24 mouse cellular contexts compared by ENCODE assay signal in the genomic region with DNA sequence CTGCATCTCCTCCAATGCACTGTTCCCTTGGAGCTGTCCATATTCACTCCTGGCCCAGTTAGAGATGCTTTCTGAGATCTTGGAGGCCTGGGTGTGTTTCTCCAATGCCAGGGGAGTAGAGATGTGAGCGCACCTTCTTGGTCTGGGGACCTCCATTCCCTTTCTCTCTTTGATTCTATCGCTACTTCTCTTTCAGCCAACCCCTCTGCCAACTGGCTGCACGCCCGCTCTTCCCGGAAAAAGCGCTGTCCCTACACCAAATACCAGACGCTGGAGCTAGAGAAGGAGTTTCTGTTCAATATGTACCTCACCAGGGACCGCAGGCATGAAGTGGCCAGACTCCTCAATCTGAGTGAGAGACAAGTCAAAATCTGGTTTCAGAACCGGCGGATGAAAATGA. TPM values are rescaled to one million over a fixed set of nuclear protein-coding genes. Genes with fewer than 3 reads are reported as not detected.
A peak's percentile ranks its signal among the peaks of the same experiment; 100 is the strongest.
DNase-seq lines count a peak whose midpoint lies in the region; ATAC-seq and TF ChIP-seq lines count a peak whose summit lies in the region.
"Had no signal": no experiment of that assay in that cellular context is flagged by ENCODE, and none has a peak within 500 bp of the region (broad histone marks: within the 10 kb centered on the region; RNA-seq: fewer than 3 reads in every experiment).

No protein-coding gene starts in this region.

- H3K4me1 ChIP-seq in kidney, adult 2 months (ENCODE audit: control insufficient read depth, insufficient read depth, low read length) = peaks cover 26% of the 10 kb centered on the region; the same call in 1 of the 2 replicates
- H3K4me1 ChIP-seq in kidney, postnatal 0 days (replicated peaks; ENCODE audit: insufficient read depth, low read length) = peaks cover 25% of the 10 kb centered on the region
- H3K4me1 ChIP-seq in neural tube, embryonic 15.5 days = peaks cover 96% of the 10 kb centered on the region
- H3K4me1 ChIP-seq in forebrain, embryonic 16.5 days (replicated peaks; ENCODE audit: control insufficient read depth, insufficient read depth, low read length) = peaks cover 4% of the 10 kb centered on the region

- H3K27ac ChIP-seq in kidney, adult 2 months (ENCODE audit: insufficient read depth, low read depth, low read length) = 0 out of 2 replicates have a peak overlapping the region, but pooled peaks have one; percentile 40
- H3K27ac ChIP-seq in kidney, postnatal 0 days = no peak overlapping the region
- H3K27ac ChIP-seq in neural tube, embryonic 15.5 days (replicated peaks) = peak overlapping the region; percentile 99
- H3K27ac ChIP-seq in forebrain, embryonic 16.5 days (ENCODE audit: low read length) = no peak overlapping the region
- H3K27ac ChIP-seq: embryonic facial prominence, embryonic 15.5 days; forebrain, embryonic 10.5 days; heart, embryonic 13.5 days had no signal

- 54% methylated on average over 10 of the region's 10 CpGs for WGBS in kidney, adult 2 months
- WGBS in kidney, postnatal 0 days = 40% methylated on average over 10 of the region's 10 CpGs
- WGBS in neural tube, embryonic 15.5 days = 23% methylated on average over 10 of the region's 10 CpGs
- 2% methylated on average over 10 of the region's 10 CpGs for WGBS in forebrain, embryonic 16.5 days

- no peak for TF ChIP-seq CTCF in kidney, adult 2 months (conservative IDR thresholded peaks at IDR 0.05; ENCODE audit: insufficient read depth, insufficient read length, low read depth, low read length)
- no peak for TF ChIP-seq CTCF in kidney, postnatal 0 days (IDR thresholded peaks at IDR 0.05; ENCODE audit: low read depth)

- no peaks in the 10 kb centered on the region for H3K27me3 ChIP-seq in kidney, adult 2 months (replicated peaks; ENCODE audit: control insufficient read depth, insufficient read depth, low read length)
- no peaks in the 10 kb centered on the region for H3K27me3 ChIP-seq in kidney, postnatal 0 days (ENCODE audit: insufficient read depth, low read length)
- H3K27me3 ChIP-seq in neural tube, embryonic 15.5 days (replicated peaks) = no peaks in the 10 kb centered on the region
- H3K27me3 ChIP-seq in forebrain, embryonic 16.5 days (replicated peaks; ENCODE audit: control insufficient read depth, insufficient read depth, low read length) = peaks cover 98% of the 10 kb centered on the region

- DNase-seq in adrenal gland, adult 2 months = peak; percentile 59
- no peak for DNase-seq in adrenal gland, postnatal 25 days
- DNase-seq in kidney, adult 2 months = no peak
- no peak for DNase-seq in kidney, adult 8-10 months
- no peak for DNase-seq in kidney, postnatal 0 days (ENCODE audit: low spot score)
- DNase-seq in kidney, adult 9 months = no peak
- DNase-seq: B cell, adult 2 months; cerebellum, adult 11 months; cerebellum, adult 8-10 months; cerebellum, postnatal 14 days; embryo, embryonic 11 days; gastrocnemius, postnatal 36 days; heart, adult 11 months; heart, postnatal 36 days had no signal

- H3K9ac ChIP-seq in kidney, postnatal 0 days (ENCODE audit: low read depth, low read length) = no peak overlapping the region
- peak overlapping the region; percentile 96 for H3K9ac ChIP-seq in neural tube, embryonic 15.5 days (replicated peaks)
- H3K9ac ChIP-seq in forebrain, embryonic 16.5 days (replicated peaks; ENCODE audit: low read depth, low read length) = no peak overlapping the region
- H3K9ac ChIP-seq: embryonic facial prominence, embryonic 15.5 days; heart, embryonic 13.5 days had no signal

- TF ChIP-seq POLR2A in kidney, adult 2 months (IDR thresholded peaks at IDR 0.05; ENCODE audit: low read depth, low read length) = no peak

- ATAC-seq in kidney, postnatal 0 days (replicated peaks; ENCODE audit: low FRiP score, low read depth) = no peak
- ATAC-seq in neural tube, embryonic 15.5 days (ENCODE audit: low FRiP score) = no peak
- ATAC-seq in forebrain, embryonic 16.5 days = no peak
- ATAC-seq: forebrain, embryonic 14.5 days had no signal

- H3K36me3 ChIP-seq in kidney, adult 2 months (ENCODE audit: control insufficient read depth, insufficient read depth, low read length) = no peaks in the 10 kb centered on the region
- no peaks in the 10 kb centered on the region for H3K36me3 ChIP-seq in kidney, postnatal 0 days (ENCODE audit: insufficient read depth, low read length)
- no peaks in the 10 kb centered on the region for H3K36me3 ChIP-seq in neural tube, embryonic 15.5 days
- H3K36me3 ChIP-seq in forebrain, embryonic 16.5 days (ENCODE audit: control insufficient read depth, insufficient read depth) = no peaks in the 10 kb centered on the region
- H3K36me3 ChIP-seq: embryonic facial prominence, embryonic 15.5 days; forebrain, embryonic 10.5 days; heart, embryonic 13.5 days had no signal

- no peaks in the 10 kb centered on the region for H3K9me3 ChIP-seq in kidney, postnatal 0 days (replicated peaks; ENCODE audit: low read length)
- H3K9me3 ChIP-seq in neural tube, embryonic 15.5 days (replicated peaks) = no peaks in the 10 kb centered on the region
- no peaks in the 10 kb centered on the region for H3K9me3 ChIP-seq in forebrain, embryonic 16.5 days (ENCODE audit: control insufficient read depth, low read length)
- H3K9me3 ChIP-seq: embryonic facial prominence, embryonic 15.5 days; forebrain, embryonic 10.5 days; heart, embryonic 13.5 days had no signal

- H3K4me2 ChIP-seq in kidney, postnatal 0 days (ENCODE audit: low read length) = peak overlapping the region; percentile 66; the same call in 1 of the 2 replicates
- H3K4me2 ChIP-seq in neural tube, embryonic 15.5 days = peak overlapping the region; percentile 87
- H3K4me2 ChIP-seq in forebrain, embryonic 16.5 days (ENCODE audit: low read length) = no peak overlapping the region
- H3K4me2 ChIP-seq: embryonic facial prominence, embryonic 15.5 days; heart, embryonic 13.5 days had no signal

- no peak overlapping the region for H3K4me3 ChIP-seq in kidney, adult 2 months (ENCODE audit: insufficient read depth, low read depth, low read length)
- no peak overlapping the region for H3K4me3 ChIP-seq in kidney, postnatal 0 days (replicated peaks; ENCODE audit: low read depth, low read length)
- H3K4me3 ChIP-seq in neural tube, embryonic 15.5 days (replicated peaks) = peak overlapping the region; percentile 59
- no peak overlapping the region for H3K4me3 ChIP-seq in forebrain, embryonic 16.5 days (replicated peaks; ENCODE audit: low read length)
- H3K4me3 ChIP-seq: embryonic facial prominence, embryonic 15.5 days; erythroblast, embryonic 14.5 days; forebrain, embryonic 10.5 days; heart, embryonic 13.5 days had no signal

RNA-seq across cellular contexts. Expression of gene Hoxb9, which starts 3.2 kb away (rescaled TPM):
- total RNA-seq in adrenal gland, adult 2 months (2021) = 100 to 1,000 TPM; 183 to 377 TPM
- 156 and 180 TPM in 2 replicates for polyA plus RNA-seq in adrenal gland, adult 2 months (2012; rRNA removed)
- 202 and 263 TPM in 2 replicates for total RNA-seq in adrenal gland, postnatal 25 days (2021)
- polyA plus RNA-seq in kidney, adult 2 months (2012; rRNA removed) = 27.8 and 29.6 TPM in 2 replicates
- polyA plus RNA-seq in kidney, postnatal 0 days (2015; fragmentation: Nextera tagmentation; extraction: Ambion mirVana) = 22.6 and 23.1 TPM in 2 replicates
- polyA plus RNA-seq in neural tube, embryonic 15.5 days (2015; fragmentation: Nextera tagmentation; extraction: Ambion mirVana) = 55.7 and 57.5 TPM in 2 replicates
- not detected in 2 replicates for polyA plus RNA-seq in forebrain, embryonic 16.5 days (2015; fragmentation: Nextera tagmentation; extraction: Ambion mirVana)
- total RNA-seq: common myeloid progenitor, adult 5-6 weeks; heart, postnatal 36 days; MEL had no signal
- polyA plus RNA-seq: embryonic facial prominence, embryonic 15.5 days; erythroblast, embryonic 14.5 days; forebrain, embryonic 10.5 days; forebrain, embryonic 14.5 days; heart, embryonic 13.5 days; heart, postnatal 0 days had no signal

RNA-seq across cellular contexts. Expression of gene Hoxb8, which starts 7.3 kb away (rescaled TPM):
- total RNA-seq in adrenal gland, adult 2 months (2021) = 10 to 100 TPM; 67.3 to 93.9 TPM
- 357 and 428 TPM in 2 replicates for polyA plus RNA-seq in adrenal gland, adult 2 months (2012; rRNA removed)
- total RNA-seq in adrenal gland, postnatal 25 days (2021) = 84.9 and 94.6 TPM in 2 replicates
- polyA plus RNA-seq in kidney, adult 2 months (2012; rRNA removed) = 51.7 and 69.9 TPM in 2 replicates
- polyA plus RNA-seq in kidney, postnatal 0 days (2015; fragmentation: Nextera tagmentation; extraction: Ambion mirVana) = 8.7 and 12.2 TPM in 2 replicates
- 63.1 and 71.8 TPM in 2 replicates for polyA plus RNA-seq in neural tube, embryonic 15.5 days (2015; fragmentation: Nextera tagmentation; extraction: Ambion mirVana)
- polyA plus RNA-seq in forebrain, embryonic 16.5 days (2015; fragmentation: Nextera tagmentation; extraction: Ambion mirVana) = not detected in 2 replicates
- total RNA-seq: common myeloid progenitor, adult 5-6 weeks; heart, postnatal 36 days; MEL had no signal
- polyA plus RNA-seq: embryonic facial prominence, embryonic 15.5 days; erythroblast, embryonic 14.5 days; forebrain, embryonic 10.5 days; forebrain, embryonic 14.5 days; heart, embryonic 13.5 days; heart, postnatal 0 days had no signal

RNA-seq across cellular contexts. Expression of gene Hoxb7, which starts 12.0 kb away (rescaled TPM):
- 10 to 100 TPM; 46.4 to 46.7 TPM for total RNA-seq in adrenal gland, adult 2 months (2021)
- polyA plus RNA-seq in adrenal gland, adult 2 months (2012; rRNA removed) = 48.8 and 55.9 TPM in 2 replicates
- 54.7 and 58.6 TPM in 2 replicates for total RNA-seq in adrenal gland, postnatal 25 days (2021)
- 15.5 and 16.5 TPM in 2 replicates for polyA plus RNA-seq in kidney, adult 2 months (2012; rRNA removed)
- polyA plus RNA-seq in kidney, postnatal 0 days (2015; fragmentation: Nextera tagmentation; extraction: Ambion mirVana) = 56.1 and 58.9 TPM in 2 replicates
- 101 and 115 TPM in 2 replicates for polyA plus RNA-seq in neural tube, embryonic 15.5 days (2015; fragmentation: Nextera tagmentation; extraction: Ambion mirVana)
- polyA plus RNA-seq in forebrain, embryonic 16.5 days (2015; fragmentation: Nextera tagmentation; extraction: Ambion mirVana) = not detected in 2 replicates
- total RNA-seq: common myeloid progenitor, adult 5-6 weeks; heart, postnatal 36 days; MEL had no signal
- polyA plus RNA-seq: embryonic facial prominence, embryonic 15.5 days; erythroblast, embryonic 14.5 days; forebrain, embryonic 10.5 days; forebrain, embryonic 14.5 days had no signal

RNA-seq across cellular contexts. Expression of gene Hoxb6, which starts 17.8 kb away (rescaled TPM):
- total RNA-seq in adrenal gland, adult 2 months (2021) = 10 to 100 TPM; 33.0 to 72.2 TPM
- polyA plus RNA-seq in adrenal gland, adult 2 months (2012; rRNA removed) = 201 and 210 TPM in 2 replicates
- total RNA-seq in adrenal gland, postnatal 25 days (2021) = 74.4 and 78.8 TPM in 2 replicates
- polyA plus RNA-seq in kidney, adult 2 months (2012; rRNA removed) = 62.7 and 67.9 TPM in 2 replicates
- 45.0 and 47.8 TPM in 2 replicates for polyA plus RNA-seq in kidney, postnatal 0 days (2015; fragmentation: Nextera tagmentation; extraction: Ambion mirVana)
- 109 and 135 TPM in 2 replicates for polyA plus RNA-seq in neural tube, embryonic 15.5 days (2015; fragmentation: Nextera tagmentation; extraction: Ambion mirVana)
- not detected in 2 replicates for polyA plus RNA-seq in forebrain, embryonic 16.5 days (2015; fragmentation: Nextera tagmentation; extraction: Ambion mirVana)
- total RNA-seq: common myeloid progenitor, adult 5-6 weeks; heart, postnatal 36 days; MEL had no signal
- polyA plus RNA-seq: embryonic facial prominence, embryonic 15.5 days; erythroblast, embryonic 14.5 days; forebrain, embryonic 10.5 days; forebrain, embryonic 14.5 days; heart, postnatal 0 days had no signal

RNA-seq across cellular contexts. Expression of gene Hoxb5, which starts 28.7 kb away (rescaled TPM):
- 10 to 100 TPM; 15.2 to 31.6 TPM for total RNA-seq in adrenal gland, adult 2 months (2021)
- polyA plus RNA-seq in adrenal gland, adult 2 months (2012; rRNA removed) = 43.4 and 45.6 TPM in 2 replicates
- 36.5 and 36.8 TPM in 2 replicates for total RNA-seq in adrenal gland, postnatal 25 days (2021)
- 7.7 and 8.4 TPM in 2 replicates for polyA plus RNA-seq in kidney, adult 2 months (2012; rRNA removed)
- 10.2 and 12.9 TPM in 2 replicates for polyA plus RNA-seq in kidney, postnatal 0 days (2015; fragmentation: Nextera tagmentation; extraction: Ambion mirVana)
- polyA plus RNA-seq in neural tube, embryonic 15.5 days (2015; fragmentation: Nextera tagmentation; extraction: Ambion mirVana) = 39.5 and 106 TPM in 2 replicates
- polyA plus RNA-seq in forebrain, embryonic 16.5 days (2015; fragmentation: Nextera tagmentation; extraction: Ambion mirVana) = not detected in 2 replicates
- total RNA-seq: common myeloid progenitor, adult 5-6 weeks; MEL had no signal
- polyA plus RNA-seq: embryonic facial prominence, embryonic 15.5 days; erythroblast, embryonic 14.5 days; forebrain, embryonic 10.5 days; forebrain, embryonic 14.5 days had no signal

Comparison
In these comparisons a context has a peak if more than half of its experiments do, and no peak if none do; other contexts are left out.
1. H3K27ac ChIP-seq: peak in kidney, adult 2 months (single experiment) and neural tube, embryonic 15.5 days (single experiment); none in kidney, postnatal 0 days (single experiment) and forebrain, embryonic 16.5 days (single experiment).
2. RNA of gene Hoxb9, which starts 3.2 kb away (polyA plus RNA-seq): 156 to 180 TPM in adrenal gland, adult 2 months, 55.7 to 57.5 TPM in neural tube, embryonic 15.5 days, 27.8 to 29.6 TPM in kidney, adult 2 months and 22.6 to 23.1 TPM in kidney, postnatal 0 days; not detected in forebrain, embryonic 16.5 days; every median in the first group is over 10 times any median in the second.
3. RNA of gene Hoxb7, which starts 12.0 kb away (polyA plus RNA-seq): 101 to 115 TPM in neural tube, embryonic 15.5 days, 56.1 to 58.9 TPM in kidney, postnatal 0 days, 48.8 to 55.9 TPM in adrenal gland, adult 2 months and 15.5 to 16.5 TPM in kidney, adult 2 months; not detected in forebrain, embryonic 16.5 days; every median in the first group is over 10 times any median in the second.